Mouse (Mus musculus) kidney, postnatal 4 days (tissue): ENCODE data around the gene Pcmtd2.
A peak's percentile ranks its signal among the peaks of the same experiment; 100 is the strongest.
"Not testable (repeated sequence)": the region's sequence is repeated elsewhere in the genome, so short reads cannot be mapped to it uniquely, and the experiment has no call there.

Experiments used
- DNase-seq, 2 experiments: peaks; one replicate each; pipeline ENCODE4 v3.0.0; 2021; ENCODE audit warnings: mixed read lengths in 2 of 2

The Pcmtd2 gene

DNA sequence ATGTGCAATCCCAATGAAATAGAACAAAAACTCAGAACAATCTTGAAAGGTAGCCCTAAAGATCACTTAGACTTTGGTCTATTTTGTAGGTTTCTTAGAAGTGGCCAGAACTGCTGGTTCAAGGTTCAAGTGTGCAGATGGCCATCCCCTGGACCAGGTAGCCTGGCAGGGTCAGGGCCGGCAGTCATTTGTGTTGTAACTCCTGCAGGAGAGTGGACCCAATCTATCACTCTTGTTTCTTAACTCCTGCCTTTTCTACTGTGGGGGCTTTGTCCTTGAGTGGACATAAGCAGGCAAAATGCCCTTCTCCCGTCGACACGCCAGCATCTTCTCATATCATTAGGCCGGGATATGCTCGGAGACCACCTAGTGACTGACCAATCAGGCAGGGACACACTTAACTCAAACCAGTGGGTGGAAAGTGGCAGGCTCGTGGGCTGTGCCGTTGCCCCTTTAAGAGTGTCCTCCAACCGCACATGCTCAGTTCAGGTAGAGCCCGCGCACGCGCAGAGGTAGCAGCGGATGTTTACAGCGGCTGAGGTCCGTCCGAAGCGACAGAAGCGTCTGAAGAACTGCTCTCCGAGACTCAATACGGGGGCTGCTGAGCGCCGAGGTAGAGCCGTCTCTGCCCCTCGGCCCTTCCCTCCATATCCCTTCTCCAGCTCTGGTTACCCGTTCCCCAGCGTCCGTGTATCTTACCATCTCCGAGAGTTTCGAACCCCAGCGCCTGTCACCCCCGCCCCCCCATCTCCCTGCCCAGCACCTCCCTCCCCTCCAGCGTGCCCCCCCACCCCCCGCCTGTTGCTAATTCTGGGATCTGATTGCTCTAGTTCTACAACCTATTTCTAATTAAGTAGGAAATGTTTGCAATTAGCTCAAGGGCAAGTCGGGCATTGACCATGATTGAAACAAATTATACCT, at the start of gene Pcmtd2:
Gene Pcmtd2, plus strand, starts transcription at position 483 of the 921 bp plus-strand sequence.
- peak; percentile 93 to 96 for DNase-seq

DNA sequence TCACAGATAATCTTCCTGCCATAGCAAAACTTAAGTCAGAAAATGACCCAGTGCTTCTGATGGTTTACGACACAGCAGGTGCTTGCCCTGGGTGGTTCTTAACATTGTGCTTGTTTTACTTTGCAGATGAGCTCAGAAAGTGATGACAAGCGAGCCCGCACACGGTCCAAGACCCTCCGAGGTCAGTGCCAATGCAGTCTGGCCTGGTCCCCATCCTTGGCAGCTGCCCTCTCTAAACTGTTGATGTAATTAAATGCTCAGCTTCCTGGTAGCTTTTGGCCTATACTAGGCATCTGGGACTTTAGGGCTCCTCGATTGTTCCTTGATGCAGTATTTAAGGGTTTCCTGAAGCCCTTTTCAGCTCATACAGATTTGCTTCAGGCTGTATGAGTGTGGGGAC, 48.3 kb upstream of the Pcmtd2 start:
- no peak for DNase-seq

DNA sequence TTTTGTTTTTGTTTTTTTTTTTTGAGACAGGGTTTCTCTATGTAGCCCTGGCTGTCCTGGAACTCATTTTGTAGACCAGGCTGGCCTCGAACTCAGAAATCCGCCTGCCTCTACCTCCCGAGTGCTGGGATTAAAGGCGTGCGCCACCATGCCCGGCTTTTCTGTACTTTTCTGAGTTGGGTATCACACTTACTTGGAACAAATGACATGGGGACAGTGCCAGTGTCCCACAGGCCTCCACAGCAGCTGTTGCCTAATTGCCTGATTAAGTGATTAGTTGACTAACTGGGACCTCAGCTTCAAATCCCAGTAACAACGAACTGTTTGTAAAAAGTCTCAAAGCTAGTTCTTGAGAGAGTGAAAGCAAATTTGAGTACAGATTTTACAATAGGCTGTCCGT, 44.5 kb upstream of the Pcmtd2 start:
- not testable (repeated sequence) for DNase-seq

DNA sequence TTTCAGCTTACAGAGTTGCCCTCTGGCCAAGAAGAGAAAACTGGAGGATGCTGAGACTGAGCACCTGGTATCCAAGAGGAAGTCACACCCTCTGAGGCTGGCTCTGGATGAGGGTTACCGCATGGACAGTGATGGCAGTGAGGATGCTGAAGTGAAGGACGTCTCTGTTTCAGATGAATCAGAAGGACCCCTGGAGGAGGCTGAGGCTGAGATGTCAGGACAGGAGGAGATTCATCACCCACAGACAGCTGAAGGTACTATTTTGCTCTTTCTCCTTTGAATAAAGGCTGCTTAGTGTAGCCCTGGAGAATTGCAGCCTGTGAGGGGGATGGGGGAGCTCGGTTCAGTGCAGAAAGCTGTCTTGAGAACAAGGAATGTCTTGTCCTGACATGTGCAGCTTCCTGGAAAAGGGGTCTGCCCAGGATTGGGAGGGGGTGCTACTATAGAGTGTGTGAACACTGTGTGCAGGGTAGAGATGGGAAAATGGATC, 42.0 kb upstream of the Pcmtd2 start:
- no peak for DNase-seq

DNA sequence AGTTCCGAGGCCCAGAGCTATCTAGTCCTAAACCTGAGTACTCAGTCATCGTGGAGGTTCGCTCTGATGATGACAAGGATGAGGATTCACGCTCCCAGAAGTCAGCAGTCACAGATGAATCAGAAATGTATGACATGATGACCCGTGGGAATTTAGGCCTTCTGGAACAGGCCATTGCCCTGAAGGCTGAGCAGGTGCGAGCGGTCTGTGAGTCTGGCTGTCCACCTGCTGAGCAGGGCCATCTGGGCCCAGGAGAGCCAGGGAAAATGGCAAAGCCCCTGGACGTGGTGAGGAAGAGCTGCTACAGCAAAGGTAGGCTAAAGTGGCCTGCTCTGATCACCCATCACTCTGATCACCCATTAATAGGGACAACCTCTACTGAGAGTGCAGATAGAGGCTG, 40.0 kb upstream of the Pcmtd2 start:
- no peak for DNase-seq

DNA sequence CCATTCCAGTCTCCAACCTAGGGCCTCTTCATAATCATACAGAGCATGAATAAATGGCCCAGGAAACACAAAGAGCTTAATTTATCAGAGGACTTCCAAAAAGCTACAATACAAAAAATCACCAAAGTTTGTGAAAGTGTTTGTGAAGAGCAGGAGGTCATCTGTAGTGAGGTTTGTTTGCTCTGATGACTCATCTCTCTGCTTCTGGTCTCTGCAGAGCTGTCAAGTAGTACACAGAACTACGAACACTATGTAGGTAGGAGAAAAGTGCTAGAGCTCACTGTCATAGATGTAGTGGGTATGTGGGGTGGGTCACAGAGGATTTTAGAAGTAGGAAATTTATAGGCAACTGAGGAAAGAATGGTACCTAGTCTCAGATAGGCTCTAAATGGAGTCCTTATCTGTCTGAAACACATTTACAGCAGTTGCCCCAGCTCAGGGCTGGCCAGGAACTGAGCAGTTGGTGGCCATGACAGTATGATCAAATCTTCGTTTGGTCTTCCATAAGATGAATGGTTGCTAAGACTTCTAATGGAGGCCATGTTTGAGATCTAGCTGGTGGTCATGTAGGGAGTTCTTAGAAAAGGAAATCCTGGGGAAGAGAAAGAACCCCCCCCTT, 8.5 kb upstream of the Pcmtd2 start:
- DNase-seq: no peak

DNA sequence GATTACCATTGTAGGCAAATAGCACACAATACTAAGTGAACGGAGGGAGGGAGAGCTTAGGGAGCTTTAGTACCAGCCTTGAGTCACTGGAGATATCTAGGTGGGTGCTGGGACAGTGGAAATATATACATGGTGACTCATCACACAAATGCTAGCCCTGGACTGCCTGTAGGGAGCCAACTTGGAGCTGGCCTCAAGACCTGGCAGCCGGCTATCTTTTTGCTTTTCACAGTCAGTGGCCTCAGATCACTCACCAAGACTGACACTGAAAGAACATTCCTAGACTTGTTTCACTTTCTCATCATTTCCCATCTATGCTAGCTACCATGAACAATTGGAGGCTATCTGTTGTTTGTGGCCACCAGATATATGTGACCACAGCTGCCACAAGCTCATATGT, 4.9 kb upstream of the Pcmtd2 start:
- DNase-seq: no peak

DNA sequence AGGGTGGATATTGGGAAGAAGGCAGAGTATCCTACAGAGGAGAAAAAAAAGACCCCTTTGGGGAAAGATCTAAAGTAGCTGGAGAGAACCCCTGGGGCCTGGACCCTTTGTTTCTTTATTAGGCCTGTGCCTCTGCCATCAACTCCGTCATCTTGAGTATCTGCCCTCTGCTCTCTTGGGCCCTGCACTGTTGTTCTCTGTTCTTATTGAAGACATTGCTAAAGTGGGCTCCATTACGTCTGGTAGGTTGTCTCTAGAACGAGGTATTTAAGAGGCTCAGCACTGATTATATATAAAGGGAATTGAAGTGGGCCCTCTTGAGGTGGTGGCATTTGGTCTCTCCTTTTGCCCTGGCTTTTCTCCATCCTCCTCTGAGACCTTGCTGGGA, 633 bp downstream of the Pcmtd2 start:
- DNase-seq: peak in 1 of 2 experiments; percentile 22

DNA sequence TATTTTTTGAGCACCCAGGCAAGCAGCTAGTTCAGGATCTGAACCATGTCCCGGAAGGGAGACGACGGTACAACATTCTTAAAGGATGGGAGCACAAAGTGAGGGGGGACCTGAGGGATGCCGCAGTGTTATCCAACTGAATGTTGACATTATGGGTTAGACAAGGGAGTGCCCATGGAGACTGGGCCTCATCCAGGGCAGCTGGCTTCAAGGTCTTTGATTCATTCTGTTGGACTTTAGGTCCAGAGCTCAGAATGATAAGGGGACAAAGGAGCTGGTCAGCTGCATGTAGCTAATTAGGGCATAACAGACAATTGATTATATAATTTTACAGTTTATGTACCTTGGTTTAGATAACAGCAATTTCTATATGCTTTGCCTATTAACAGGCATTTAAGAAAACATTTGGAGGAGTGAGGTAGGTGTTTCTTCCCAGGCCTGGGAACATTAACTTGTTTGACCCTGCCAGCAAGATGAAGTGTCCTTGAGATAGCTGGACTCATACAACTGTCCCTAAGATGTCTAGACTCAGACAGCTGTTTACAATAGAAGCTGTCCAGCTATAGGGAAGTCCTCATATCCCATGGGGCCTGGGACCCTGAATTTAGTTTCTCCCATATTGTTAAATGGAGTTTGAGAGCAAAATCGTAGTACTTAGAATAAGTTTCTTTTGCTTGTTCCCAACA, 8.2 kb downstream of the Pcmtd2 start:
- no peak for DNase-seq

DNA sequence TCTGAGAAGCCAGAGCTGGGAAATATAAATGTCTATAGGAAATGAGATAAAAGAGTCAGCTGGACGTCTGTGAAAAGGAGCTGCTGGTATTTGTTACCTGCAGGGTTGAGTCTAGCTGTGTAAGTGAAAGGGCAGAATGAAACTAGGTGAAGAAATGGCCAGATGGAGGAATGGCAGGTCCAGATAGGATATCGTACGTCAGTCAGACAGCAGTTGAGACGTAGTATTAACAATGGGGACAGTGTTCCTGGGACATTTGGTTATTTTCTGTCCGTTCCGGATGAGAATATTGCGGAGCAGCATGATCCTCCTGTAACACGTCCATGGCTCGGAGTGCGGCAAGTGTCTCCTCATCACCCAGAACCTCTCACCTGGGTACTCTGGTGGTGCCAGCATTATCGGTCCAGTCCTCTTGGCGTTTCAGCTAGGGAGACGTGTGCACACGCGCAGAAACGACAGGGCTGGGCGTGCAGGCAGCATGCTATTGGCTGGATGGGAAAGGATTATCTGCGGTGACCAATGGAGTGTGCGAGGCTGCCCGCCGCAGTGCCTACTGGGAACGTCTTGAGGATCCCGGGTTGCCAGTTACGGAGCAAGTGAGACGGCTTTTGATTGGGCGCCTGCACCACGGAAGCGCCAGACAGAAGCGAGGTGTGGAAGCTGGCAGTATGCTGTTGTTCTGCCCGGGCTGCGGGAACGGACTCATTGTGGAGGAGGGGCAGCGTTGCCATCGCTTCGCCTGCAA, 26.3 kb downstream of the Pcmtd2 start, which contains the start of gene Polr3k:
Gene Polr3k, plus strand, starts transcription at position 547 of the 745 bp plus-strand sequence.
- DNase-seq: peak; percentile 91 to 95

DNA sequence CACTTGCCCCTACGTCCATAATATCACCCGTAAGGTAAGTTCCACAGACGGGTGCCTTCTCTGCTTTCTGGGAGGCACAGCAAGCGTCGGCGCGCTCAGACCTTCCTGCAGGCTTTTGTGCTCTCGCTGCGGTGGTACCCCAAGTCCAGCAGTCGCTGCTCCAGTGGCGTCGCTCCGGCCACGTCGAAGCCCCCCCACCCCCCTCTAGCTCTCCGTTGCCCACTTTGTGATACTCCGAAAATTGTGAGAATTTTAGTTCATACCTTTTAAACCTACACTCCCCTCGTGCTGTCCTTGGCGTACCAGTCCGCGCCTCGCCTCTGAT, 26.8 kb downstream of the Pcmtd2 start:
- DNase-seq: no peak

DNA sequence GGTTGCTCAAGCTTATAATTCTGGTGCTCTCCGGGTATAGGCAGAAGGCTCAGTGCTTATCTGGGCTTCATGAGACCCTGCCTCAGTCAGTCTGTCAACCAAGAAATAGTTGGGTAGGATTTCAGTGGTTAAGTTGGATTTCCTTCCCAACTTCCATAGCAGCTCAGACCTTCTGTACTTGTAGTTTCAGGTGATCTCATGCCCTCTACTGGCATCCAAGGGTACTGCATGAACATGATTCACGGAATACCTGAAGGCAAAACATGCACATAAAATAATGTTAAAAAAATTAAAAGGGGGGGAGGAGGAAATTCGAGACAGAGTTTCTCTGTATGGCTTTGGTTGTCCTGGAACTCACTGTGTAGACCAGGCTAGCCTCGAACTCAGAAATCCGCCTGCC, 29.3 kb downstream of the Pcmtd2 start:
- peak; percentile 72 to 79 for DNase-seq

DNA sequence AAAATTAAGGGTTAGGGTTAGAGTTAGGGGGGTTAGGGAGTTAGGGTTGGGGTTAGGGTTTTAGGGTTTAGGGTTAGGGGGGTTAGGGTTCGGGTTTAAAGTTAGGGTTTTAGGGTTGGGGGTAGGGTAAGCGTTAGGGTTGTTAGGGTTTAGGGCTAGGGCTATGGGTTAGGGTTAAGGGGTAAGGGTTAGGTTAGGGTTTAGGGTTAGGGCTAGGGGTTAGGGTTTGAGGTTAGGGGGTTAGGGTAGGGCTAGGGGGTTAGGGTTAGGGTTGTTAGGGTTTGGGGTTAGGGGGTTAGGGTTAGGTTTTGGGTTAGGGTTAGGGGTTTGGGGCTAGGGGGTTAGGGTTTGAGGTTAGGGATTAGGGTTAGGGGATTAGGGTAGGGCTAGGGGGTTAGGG, 33.4 kb downstream of the Pcmtd2 start:
- no peak for DNase-seq

DNA sequence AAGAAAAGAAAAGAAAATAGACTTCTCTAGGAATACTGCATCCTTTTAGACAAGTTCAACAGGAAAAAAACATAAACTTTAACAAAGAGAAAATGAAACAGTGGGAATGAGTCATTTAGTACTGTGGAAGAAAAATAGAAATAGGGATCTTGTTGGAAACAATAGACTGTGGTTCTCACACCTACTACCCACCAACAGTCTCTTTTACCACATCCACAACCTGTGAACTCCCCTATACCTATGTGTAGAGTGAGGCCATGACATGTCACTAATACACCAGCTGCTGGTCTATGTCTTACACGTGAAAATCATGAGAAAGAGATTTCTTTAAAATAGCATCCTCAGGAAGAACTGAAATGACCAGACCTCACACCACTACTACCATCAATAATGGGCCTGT, 41.2 kb downstream of the Pcmtd2 start:
- no peak for DNase-seq

DNA sequence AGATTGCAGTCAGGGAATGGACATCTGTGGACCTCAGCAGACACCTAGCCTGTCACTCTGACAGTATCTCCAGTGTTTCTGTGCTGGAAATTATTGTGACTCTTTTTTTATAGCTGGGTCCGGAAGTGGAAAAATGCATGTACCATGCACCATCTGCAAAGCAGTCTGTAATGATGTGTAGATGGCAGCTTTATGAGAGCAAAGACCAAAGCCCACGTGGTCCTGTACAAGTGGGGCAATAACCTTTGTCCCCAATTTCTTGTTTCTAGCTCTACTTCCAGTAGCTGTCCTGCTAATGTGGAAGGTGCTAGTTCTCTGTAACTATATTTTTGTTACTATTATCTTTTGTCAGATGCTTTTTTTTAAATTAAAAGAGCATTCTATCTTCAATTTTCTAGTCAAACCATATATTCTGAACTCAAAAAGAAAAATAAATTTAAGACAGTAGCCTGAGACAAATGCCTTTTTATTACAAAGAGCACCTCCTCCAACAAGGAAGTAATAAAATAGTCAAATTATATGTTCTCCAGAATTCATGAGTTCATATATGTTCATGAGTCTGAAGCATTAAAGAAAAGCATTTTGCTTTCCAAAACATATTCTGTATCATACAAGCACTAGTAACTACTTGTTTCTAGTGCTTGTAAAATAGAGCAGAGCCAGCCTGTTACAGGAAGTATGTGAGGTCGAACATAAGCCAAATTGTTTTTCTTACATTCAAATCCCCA, 45.5 kb downstream of the Pcmtd2 start:
- no peak for DNase-seq
